Mouse (Mus musculus): ENCODE data around the gene Crmp1. TPM values are rescaled to one million over a fixed set of nuclear protein-coding genes. Genes with fewer than 3 reads are reported as not detected.

Gene Crmp1
- total and polyA plus RNA-seq, 2 experiments from 2014 or later: 697 to 1,015 TPM

GRCm38 (mm10) chr5:37251596-37251995 is 9.9 kb downstream of the Crmp1 start:
- no peak for ATAC-seq
- no peak overlapping the region for H3K9ac ChIP-seq (replicated peaks; ENCODE audit: low read length)
- no peaks in the 10 kb centered on the region for H3K27me3 ChIP-seq (ENCODE audit: insufficient read depth, low read length)
- no peak overlapping the region for H3K4me3 ChIP-seq (ENCODE audit: low read length)
- 0 out of 2 replicates have a peak overlapping the region, but pooled peaks have one; percentile 1 for H3K4me2 ChIP-seq (ENCODE audit: low read depth, low read length)
- 69% methylated on average over 3 of the region's 3 CpGs for WGBS
- no peak overlapping the region for H3K27ac ChIP-seq
- H3K4me1 ChIP-seq (ENCODE audit: insufficient read depth, low read length): peaks cover 23% of the 10 kb centered on the region
- no peaks in the 10 kb centered on the region for H3K36me3 ChIP-seq (ENCODE audit: insufficient read depth, low read length)
- no peak for TF ChIP-seq CTCF (IDR thresholded peaks at IDR 0.05; ENCODE audit: low read depth)
- no peaks in the 10 kb centered on the region for H3K9me3 ChIP-seq (ENCODE audit: low read length)
- DNase-seq (ENCODE audit: low spot score): no peak

- Histone ChIP-seq H3K9me3 (ENCODE audit: low read length) (no peaks in the 10 kb centered on the region), H3K27me3 (ENCODE audit: insufficient read depth, low read length) (no peaks in the 10 kb centered on the region), H3K4me1 (ENCODE audit: insufficient read depth, low read length) (peaks cover 26% of the 10 kb centered on the region), H3K36me3 (ENCODE audit: insufficient read depth, low read length) (no peaks in the 10 kb centered on the region), H3K4me2 (ENCODE audit: low read depth, low read length) (no peak overlapping the region), H3K4me3 (ENCODE audit: low read length) (no peak overlapping the region), H3K9ac (replicated peaks; ENCODE audit: low read length) (no peak overlapping the region), H3K27ac (no peak overlapping the region)
- DNase-seq (ENCODE audit: low spot score) (no peak), ATAC-seq (no peak)
- TF ChIP-seq CTCF (IDR thresholded peaks at IDR 0.05; ENCODE audit: low read depth): no peak
- WGBS: 79% methylated on average over 9 of the region's 9 CpGs
Observed at GRCm38 (mm10) chr5:37252101-37252804, 10.5 kb downstream of the Crmp1 start.

DNA sequence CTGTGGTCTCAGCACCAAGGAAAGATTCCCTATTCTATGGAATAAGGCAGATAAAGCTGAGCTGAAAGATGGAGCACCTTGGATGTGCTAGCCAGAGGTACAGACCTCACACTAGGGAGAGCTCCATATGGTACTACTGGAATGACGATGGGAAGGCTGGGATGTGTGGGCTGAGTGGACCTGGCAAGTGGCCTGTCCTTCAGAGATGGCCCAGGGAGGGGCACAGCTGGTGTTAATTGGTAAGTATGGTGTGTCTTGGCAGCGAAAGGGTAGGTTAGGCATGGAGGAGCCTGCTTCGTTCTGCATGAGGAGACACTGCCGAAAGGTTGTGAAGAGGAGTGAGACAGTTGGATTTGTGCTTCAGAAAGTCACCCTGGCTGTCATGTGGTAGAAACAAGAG is 12.8 kb downstream of the Crmp1 start:
- 41% methylated on average over 4 of the region's 4 CpGs for WGBS
- DNase-seq (ENCODE audit: low spot score) (peak; percentile 47), ATAC-seq (0 out of 2 replicates have a peak, but pooled peaks have one; percentile 19)
- H3K36me3 ChIP-seq (ENCODE audit: insufficient read depth, low read length): no peaks in the 10 kb centered on the region
- no peaks in the 10 kb centered on the region for H3K9me3 ChIP-seq (ENCODE audit: low read length)
- H3K4me2 ChIP-seq (ENCODE audit: low read depth, low read length): no peak overlapping the region
- H3K27ac ChIP-seq: no peak overlapping the region
- peaks cover 11% of the 10 kb centered on the region; the same call in 1 of the 2 replicates for H3K4me1 ChIP-seq (ENCODE audit: insufficient read depth, low read length)
- H3K4me3 ChIP-seq (ENCODE audit: low read length): no peak overlapping the region
- H3K9ac ChIP-seq (replicated peaks; ENCODE audit: low read length): no peak overlapping the region
- no peaks in the 10 kb centered on the region for H3K27me3 ChIP-seq (ENCODE audit: insufficient read depth, low read length)
- TF ChIP-seq CTCF (IDR thresholded peaks at IDR 0.05; ENCODE audit: low read depth): no peak

- no peak for ATAC-seq
Observed at GRCm38 (mm10) chr5:37256823-37257222, 15.1 kb downstream of the Crmp1 start.

DNA sequence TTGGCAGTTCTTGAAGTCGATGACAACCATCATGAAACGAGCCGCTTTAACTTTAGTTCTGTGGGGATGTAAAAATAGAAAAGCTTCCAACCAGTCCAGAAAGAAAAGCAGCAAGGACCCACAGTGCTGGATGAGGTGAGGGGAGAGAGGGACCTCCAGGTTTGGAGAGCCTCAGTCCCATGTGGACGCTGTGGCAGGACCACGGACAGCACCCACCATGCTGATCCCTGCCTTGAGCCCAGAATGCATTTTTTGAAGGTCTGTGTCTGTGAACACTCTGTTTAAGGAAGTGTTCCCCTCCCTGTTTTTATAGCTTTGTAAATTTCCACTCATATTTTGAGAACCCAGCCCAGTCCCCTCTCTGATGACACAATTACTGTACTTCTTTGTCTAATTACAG is 15.5 kb downstream of the Crmp1 start:
- 51% methylated on average over 5 of the region's 5 CpGs for WGBS
- peaks cover 6% of the 10 kb centered on the region; the same call in 1 of the 2 replicates for H3K4me1 ChIP-seq (ENCODE audit: insufficient read depth, low read length)

More at GRCm38 (mm10) chr5:37256823-37257222, 15.1 kb downstream of the Crmp1 start:
- Histone ChIP-seq H3K4me3 (ENCODE audit: low read length) (no peak overlapping the region), H3K27me3 (ENCODE audit: insufficient read depth, low read length) (no peaks in the 10 kb centered on the region), H3K27ac (no peak overlapping the region), H3K36me3 (ENCODE audit: insufficient read depth, low read length) (no peaks in the 10 kb centered on the region), H3K4me2 (ENCODE audit: low read depth, low read length) (no peak overlapping the region), H3K4me1 (ENCODE audit: insufficient read depth, low read length) (peaks cover 6% of the 10 kb centered on the region; the same call in 1 of the 2 replicates), H3K9me3 (ENCODE audit: low read length) (no peaks in the 10 kb centered on the region), H3K9ac (replicated peaks; ENCODE audit: low read length) (no peak overlapping the region)
- TF ChIP-seq CTCF (IDR thresholded peaks at IDR 0.05; ENCODE audit: low read depth): no peak
- 66% methylated on average over 7 of the region's 7 CpGs for WGBS
- no peak for DNase-seq (ENCODE audit: low spot score)

GRCm38 (mm10) chr5:37261734-37262133 is 20.0 kb downstream of the Crmp1 start:
- Histone ChIP-seq H3K27me3 (ENCODE audit: insufficient read depth, low read length) (no peaks in the 10 kb centered on the region), H3K4me3 (ENCODE audit: low read length) (no peak overlapping the region), H3K36me3 (ENCODE audit: insufficient read depth, low read length) (peaks cover 13% of the 10 kb centered on the region), H3K9ac (replicated peaks; ENCODE audit: low read length) (no peak overlapping the region), H3K4me2 (ENCODE audit: low read depth, low read length) (no peak overlapping the region), H3K27ac (no peak overlapping the region), H3K4me1 (ENCODE audit: insufficient read depth, low read length) (0 out of 2 replicates have a peak, but pooled peaks cover 6% of the 10 kb centered on the region), H3K9me3 (ENCODE audit: low read length) (no peaks in the 10 kb centered on the region)
- ATAC-seq (peak; percentile 39; the same call in 1 of the 2 replicates), DNase-seq (ENCODE audit: low spot score) (peak; percentile 48)
- 35% methylated on average over 5 of the region's 5 CpGs for WGBS
- TF ChIP-seq CTCF (IDR thresholded peaks at IDR 0.05; ENCODE audit: low read depth): no peak

More for the DNA sequence above, 15.5 kb downstream of the Crmp1 start:
- no peak for TF ChIP-seq CTCF (IDR thresholded peaks at IDR 0.05; ENCODE audit: low read depth)
- ATAC-seq (no peak), DNase-seq (ENCODE audit: low spot score) (no peak)
- Histone ChIP-seq H3K27me3 (ENCODE audit: insufficient read depth, low read length) (no peaks in the 10 kb centered on the region), H3K36me3 (ENCODE audit: insufficient read depth, low read length) (no peaks in the 10 kb centered on the region), H3K9ac (replicated peaks; ENCODE audit: low read length) (no peak overlapping the region), H3K4me2 (ENCODE audit: low read depth, low read length) (no peak overlapping the region), H3K9me3 (ENCODE audit: low read length) (no peaks in the 10 kb centered on the region), H3K4me3 (ENCODE audit: low read length) (no peak overlapping the region), H3K27ac (no peak overlapping the region)

DNA sequence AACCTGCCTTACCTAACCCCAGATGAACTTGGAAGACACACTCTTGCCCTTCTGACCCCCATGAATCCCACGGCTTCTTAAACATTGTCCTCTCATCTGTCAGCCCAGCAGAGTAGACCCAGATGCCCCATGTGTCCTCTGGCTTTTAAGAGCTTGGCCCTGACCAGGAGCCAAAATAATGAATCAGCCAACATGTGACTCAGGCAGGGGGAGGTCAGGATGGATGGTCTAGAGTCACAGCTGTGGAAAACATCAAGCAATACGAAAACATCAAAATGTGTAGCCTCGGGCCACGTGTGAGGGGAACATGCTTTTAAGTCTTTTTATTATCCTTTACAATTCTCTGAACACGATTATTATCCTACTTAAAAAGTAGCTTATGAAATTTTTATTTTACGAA is 22.1 kb downstream of the Crmp1 start:
- Histone ChIP-seq H3K4me1 (ENCODE audit: insufficient read depth, low read length) (no peaks in the 10 kb centered on the region), H3K27me3 (ENCODE audit: insufficient read depth, low read length) (no peaks in the 10 kb centered on the region), H3K9me3 (ENCODE audit: low read length) (no peaks in the 10 kb centered on the region), H3K9ac (replicated peaks; ENCODE audit: low read length) (no peak overlapping the region), H3K4me3 (ENCODE audit: low read length) (no peak overlapping the region), H3K4me2 (ENCODE audit: low read depth, low read length) (no peak overlapping the region), H3K27ac (no peak overlapping the region), H3K36me3 (ENCODE audit: insufficient read depth, low read length) (peaks cover 28% of the 10 kb centered on the region)
- DNase-seq (ENCODE audit: low spot score) (no peak), ATAC-seq (no peak)
- WGBS: 67% methylated on average over 6 of the region's 6 CpGs
- TF ChIP-seq CTCF (IDR thresholded peaks at IDR 0.05; ENCODE audit: low read depth): no peak

Measured in hindbrain, postnatal 0 days (tissue).